Mouse (Mus musculus) testis, adult 2 months (tissue): Measurements from ENCODE around the gene Nln.

ENCODE experiments used
- CTCF ChIP-seq: fragments of 200-500 bp; IDR thresholded peaks from 2 replicates; pipeline ENCODE4 v1.5.1; 2012; ENCODE audit warnings: low read depth, mild to moderate bottlenecking, inconsistent platforms, low read length, moderate library complexity; ENCODE audit not compliant: control insufficient read depth, insufficient read depth, insufficient replicate concordance
- POLR2A ChIP-seq: fragments of 200-500 bp; IDR thresholded peaks from 2 replicates; pipeline ENCODE4 v1.6.1; 2012; ENCODE audit warnings: low read depth, mild to moderate bottlenecking, inconsistent platforms, low read length, moderate library complexity; ENCODE audit not compliant: control insufficient read depth

DNA sequence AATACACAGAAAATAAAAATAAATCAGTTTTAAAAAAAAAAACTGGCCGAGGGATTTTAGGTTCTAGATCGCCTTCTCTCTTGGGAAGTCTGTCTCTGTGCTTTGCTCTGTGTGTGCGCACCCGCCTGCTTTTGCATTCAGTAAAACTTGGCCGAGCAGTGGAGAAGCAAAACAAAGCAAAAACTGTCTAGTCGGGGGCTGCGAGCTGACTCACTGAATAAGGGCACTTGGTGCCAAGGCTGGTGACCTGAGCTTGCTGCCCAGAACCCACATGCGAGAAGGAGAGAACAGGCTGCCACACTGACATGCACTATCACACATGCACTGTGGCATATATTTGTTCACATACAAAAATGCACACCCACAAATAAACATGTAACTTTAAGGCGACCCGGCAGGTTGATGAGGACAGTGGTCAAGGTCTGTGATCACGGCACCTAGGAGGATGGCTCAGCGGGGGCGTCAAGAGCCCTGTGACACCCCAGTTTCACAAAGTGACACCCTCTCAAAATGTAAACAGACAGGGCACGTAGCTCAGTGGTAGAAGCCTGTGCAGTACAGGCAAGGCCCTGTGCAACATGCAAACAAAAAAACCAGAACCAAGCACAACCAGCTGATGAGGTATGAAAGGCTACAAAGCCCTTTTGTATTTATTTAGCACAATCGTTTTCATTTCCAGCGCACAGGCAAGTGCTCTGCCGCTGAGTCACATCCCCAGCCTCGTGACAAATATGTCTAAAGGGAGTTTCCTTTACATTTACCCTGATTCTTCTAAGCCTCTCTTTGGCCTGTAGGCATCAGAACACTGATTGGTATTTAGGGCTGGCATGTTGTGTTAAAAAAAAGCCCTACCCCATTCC is 93.9 kb downstream of the Nln start:
- TF ChIP-seq CTCF (no peak), POLR2A (no peak)
